Mouse (Mus musculus): ENCODE results near the gene Gm6408.
"Not testable (repeated sequence)": the region's sequence is repeated elsewhere in the genome, so short reads cannot be mapped to it uniquely, and the experiment has no call there.

The Gm6408 gene

GRCm38 (mm10) chr5:146481665-146482064 lies at the start of gene Gm6408:
Gene Gm6408, plus strand, starts transcription at chr5:146481965.
- not testable (repeated sequence) for DNase-seq (ENCODE audit: low read depth, low spot score)

GRCm38 (mm10) chr5:146432476-146432875 lies 49.3 kb upstream of the Gm6408 start:
- DNase-seq (ENCODE audit: low read depth, low spot score): no peak

- DNase-seq (ENCODE audit: low read depth, low spot score): no peak
These were observed 46.4 kb upstream of the Gm6408 start for GRCm38 (mm10) chr5:146435316-146435715.

GRCm38 (mm10) chr5:146436796-146437195 lies 45.0 kb upstream of the Gm6408 start:
- DNase-seq (ENCODE audit: low read depth, low spot score): no peak

- no peak for DNase-seq (ENCODE audit: low read depth, low spot score)
These were observed 42.5 kb upstream of the Gm6408 start for GRCm38 (mm10) chr5:146439152-146439781.

GRCm38 (mm10) chr5:146440273-146440672 lies 41.5 kb upstream of the Gm6408 start:
- peak; percentile 68 for DNase-seq (ENCODE audit: low read depth, low spot score)

- DNase-seq (ENCODE audit: low read depth, low spot score): peak; percentile 51
These were observed 39.0 kb upstream of the Gm6408 start for GRCm38 (mm10) chr5:146442767-146443166.

- no peak for DNase-seq (ENCODE audit: low read depth, low spot score)
These were observed 35.1 kb upstream of the Gm6408 start for GRCm38 (mm10) chr5:146446633-146447032.

- DNase-seq (ENCODE audit: low read depth, low spot score): no peak
These were observed 30.0 kb upstream of the Gm6408 start for GRCm38 (mm10) chr5:146451592-146452254.

- DNase-seq (ENCODE audit: low read depth, low spot score): no peak
These were observed 28.2 kb upstream of the Gm6408 start for GRCm38 (mm10) chr5:146453556-146453955.

GRCm38 (mm10) chr5:146461612-146462011 lies 20.2 kb upstream of the Gm6408 start:
- no peak for DNase-seq (ENCODE audit: low read depth, low spot score)

- no peak for DNase-seq (ENCODE audit: low read depth, low spot score)
These were observed 15.1 kb upstream of the Gm6408 start for GRCm38 (mm10) chr5:146466663-146467062.

GRCm38 (mm10) chr5:146468311-146468710 lies 13.5 kb upstream of the Gm6408 start:
- no peak for DNase-seq (ENCODE audit: low read depth, low spot score)

- no peak for DNase-seq (ENCODE audit: low read depth, low spot score)
These were observed 10.9 kb upstream of the Gm6408 start for GRCm38 (mm10) chr5:146470821-146471220.

- DNase-seq (ENCODE audit: low read depth, low spot score): no peak
These were observed 10.5 kb upstream of the Gm6408 start for GRCm38 (mm10) chr5:146471311-146471710.

- DNase-seq (ENCODE audit: low read depth, low spot score): no peak
These were observed 9.9 kb upstream of the Gm6408 start for GRCm38 (mm10) chr5:146471821-146472220.

GRCm38 (mm10) chr5:146479564-146479963 lies 2.2 kb upstream of the Gm6408 start:
- peak; percentile 12 for DNase-seq (ENCODE audit: low read depth, low spot score)

GRCm38 (mm10) chr5:146488959-146489358 lies 7.2 kb downstream of the Gm6408 start:
- not testable (repeated sequence) for DNase-seq (ENCODE audit: low read depth, low spot score)

GRCm38 (mm10) chr5:146491063-146491462 lies 9.3 kb downstream of the Gm6408 start, which contains the start of gene Gm6370:
Gene Gm6370, plus strand, starts transcription at chr5:146491363.
- DNase-seq (ENCODE audit: low read depth, low spot score): not testable (repeated sequence)

- DNase-seq (ENCODE audit: low read depth, low spot score): not testable (repeated sequence)
These were observed 20.3 kb downstream of the Gm6408 start, which contains the start of gene 4930449I24Rik for GRCm38 (mm10) chr5:146502099-146502498. Gene 4930449I24Rik, plus strand, starts transcription at chr5:146502399.

- not testable (repeated sequence) for DNase-seq (ENCODE audit: low read depth, low spot score)
These were observed 32.1 kb downstream of the Gm6408 start, which contains the start of gene Gm3402 for GRCm38 (mm10) chr5:146513823-146514222. Gene Gm3402, plus strand, starts transcription at chr5:146514123.

GRCm38 (mm10) chr5:146525501-146525900 lies 43.7 kb downstream of the Gm6408 start, which contains the start of gene Gm3404:
Gene Gm3404, plus strand, starts transcription at chr5:146525801.
- DNase-seq (ENCODE audit: low read depth, low spot score): not testable (repeated sequence)
